Mouse (Mus musculus): ENCODE data around the gene Dhx38.

The Dhx38 gene

DNA sequence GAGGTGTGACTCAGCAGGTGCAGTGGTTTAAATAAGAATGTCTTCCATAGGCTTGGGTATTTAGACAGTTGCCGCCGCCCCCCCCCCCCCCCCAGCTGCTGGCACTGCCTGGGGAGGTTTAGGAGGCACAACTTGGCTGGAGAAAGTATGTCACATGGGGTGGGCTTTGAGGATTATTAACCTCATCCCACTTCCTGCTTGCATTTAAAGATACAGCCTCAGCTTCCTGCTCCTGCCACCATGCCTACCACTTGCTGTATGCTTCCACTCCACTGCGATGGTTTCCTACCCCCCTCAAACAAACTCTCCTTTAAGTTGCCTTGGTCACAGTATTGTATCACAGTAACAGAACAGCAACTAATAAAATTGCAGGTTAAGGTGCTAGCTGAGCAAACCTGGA is 21.6 kb downstream of the Dhx38 start:
- DNase-seq (ENCODE audit: low spot score), result no peak

DNA sequence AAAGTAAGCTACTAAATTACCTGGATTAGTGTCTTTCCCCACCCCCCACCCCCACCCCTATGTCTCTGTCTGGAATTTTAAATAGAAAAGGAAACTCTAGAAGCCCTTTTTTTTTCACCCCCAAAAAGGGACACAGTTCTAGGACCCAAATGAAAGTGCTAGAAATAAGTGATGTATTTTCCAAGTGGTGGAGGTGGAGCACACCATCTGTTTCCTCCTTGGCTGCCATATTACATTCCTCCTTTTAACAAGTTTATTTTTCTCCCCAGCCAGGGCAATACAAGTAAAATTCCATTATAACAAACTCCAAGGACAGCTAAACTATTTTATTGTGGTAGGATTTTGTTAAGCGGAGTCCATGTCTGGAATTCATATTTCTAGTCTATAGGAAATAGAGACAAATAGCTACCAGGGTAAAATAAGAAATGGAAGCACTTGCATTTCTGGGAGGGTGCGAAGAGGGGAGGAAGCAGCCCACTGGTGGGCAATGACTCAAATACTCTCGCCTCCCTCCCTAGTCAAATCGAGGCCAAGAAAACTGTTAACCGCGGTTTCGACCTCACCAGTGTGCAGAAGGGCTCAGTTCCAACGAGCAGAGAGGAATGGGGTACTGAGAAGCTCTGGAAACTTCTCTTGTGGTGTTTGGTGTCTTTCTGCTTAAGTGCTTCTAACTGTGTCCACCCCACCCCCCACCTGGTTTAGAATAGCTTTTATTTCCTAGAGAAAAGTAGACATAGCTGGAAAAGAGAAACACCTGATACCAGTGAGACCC is 22.7 kb downstream of the Dhx38 start:
- DNase-seq (ENCODE audit: low spot score), result no peak

DNA sequence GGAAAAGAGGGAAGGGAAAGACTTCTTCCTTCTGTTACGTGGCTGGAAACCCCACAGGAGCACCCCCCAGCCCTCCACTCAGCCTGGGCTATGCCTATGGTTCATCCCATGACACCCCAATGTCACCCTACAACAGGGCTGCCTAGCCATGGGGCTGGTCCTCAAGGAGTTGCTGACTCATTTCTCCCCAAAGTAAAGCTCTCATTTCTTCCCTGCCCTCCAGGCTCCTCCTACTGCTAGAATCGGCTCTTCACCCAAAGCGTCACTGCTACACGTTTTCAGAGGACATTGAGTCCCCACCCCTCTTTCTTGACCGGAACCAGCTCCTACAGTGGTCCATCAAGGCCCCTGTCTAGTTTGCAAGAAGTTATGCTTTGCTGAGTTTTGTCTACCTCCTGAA is 23.5 kb downstream of the Dhx38 start:
- no peak for DNase-seq (ENCODE audit: low spot score)

DNA sequence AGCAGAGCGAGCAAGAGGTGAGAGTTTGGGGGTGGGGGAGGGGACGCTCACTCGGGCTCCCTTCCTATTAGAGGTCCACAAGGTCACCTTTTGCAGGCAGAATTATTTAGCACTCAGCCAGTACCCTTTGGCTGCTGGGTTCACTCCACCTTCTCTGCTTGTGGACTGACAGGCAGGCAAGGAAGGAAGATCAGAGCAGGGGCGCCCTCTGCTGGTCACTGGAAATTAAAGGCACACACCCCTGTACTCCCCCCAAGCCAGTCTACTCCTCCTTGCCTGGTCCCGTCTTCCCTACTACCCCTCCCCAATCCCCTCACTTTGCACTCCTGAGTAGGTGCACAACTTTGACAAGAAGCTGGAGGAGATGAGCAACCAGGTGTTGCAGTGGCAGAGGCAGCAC is 29.0 kb downstream of the Dhx38 start:
- DNase-seq (ENCODE audit: low spot score), result peak; percentile 62

DNA sequence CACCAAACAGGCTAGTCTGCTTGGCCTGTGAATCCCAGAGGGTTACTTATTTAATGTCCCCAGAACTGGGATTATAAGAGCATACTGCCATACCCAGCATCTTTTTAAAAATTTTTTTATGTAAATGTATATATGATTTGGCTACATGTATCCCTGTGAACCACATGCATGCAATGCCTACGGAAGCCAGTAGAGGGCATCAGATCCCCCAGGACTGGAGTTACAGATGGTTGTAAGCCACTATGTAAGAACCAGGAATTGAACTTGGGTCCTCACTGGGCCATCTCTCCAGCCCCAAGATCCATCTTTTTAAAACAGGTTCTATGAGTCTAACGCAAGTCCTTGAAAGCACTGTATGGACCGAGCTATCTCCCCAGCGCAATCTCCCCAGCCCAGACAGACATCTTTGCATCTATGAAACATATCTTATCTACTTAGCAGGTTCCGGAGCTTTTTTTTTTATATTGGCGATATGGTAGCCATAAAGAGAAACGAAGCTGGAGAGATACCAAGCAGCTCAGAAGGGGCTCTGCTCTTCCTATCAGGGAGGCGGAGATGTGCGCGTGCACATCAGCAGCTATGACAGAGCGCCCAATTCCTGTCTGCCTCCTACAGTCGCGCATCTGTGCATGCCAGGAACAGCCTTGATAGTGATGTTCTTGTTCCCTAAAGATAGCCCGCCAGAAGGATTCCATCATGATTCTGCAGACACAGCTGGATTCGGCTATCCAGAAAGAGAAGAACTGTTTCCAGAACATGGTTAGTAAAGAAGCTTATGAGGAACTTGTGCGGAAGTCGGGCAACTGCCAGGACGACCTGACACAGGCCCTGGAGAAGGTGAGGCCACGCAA is 30.3 kb downstream of the Dhx38 start:
- peak; percentile 60 for DNase-seq (ENCODE audit: low spot score)

DNA sequence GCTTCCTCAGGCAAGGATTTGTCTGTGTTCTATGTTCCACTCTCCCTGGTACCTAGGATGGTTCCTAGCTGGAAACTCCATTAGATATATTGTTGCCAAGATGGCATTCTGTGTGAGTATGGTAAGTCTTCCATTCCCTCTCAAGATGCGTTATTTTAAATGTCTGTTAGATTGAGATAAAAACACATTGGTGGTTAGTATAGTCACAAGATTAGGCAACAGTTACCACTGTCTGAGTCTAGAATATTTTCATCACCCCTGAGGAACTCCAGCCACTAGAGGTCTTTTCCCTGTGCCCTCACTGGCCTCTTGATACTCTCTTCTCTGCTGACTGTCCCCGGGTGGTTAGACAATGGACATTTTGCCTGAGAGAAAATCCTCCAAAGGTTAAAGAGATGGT is 41.7 kb downstream of the Dhx38 start:
- DNase-seq (ENCODE audit: low spot score), result no peak

DNA sequence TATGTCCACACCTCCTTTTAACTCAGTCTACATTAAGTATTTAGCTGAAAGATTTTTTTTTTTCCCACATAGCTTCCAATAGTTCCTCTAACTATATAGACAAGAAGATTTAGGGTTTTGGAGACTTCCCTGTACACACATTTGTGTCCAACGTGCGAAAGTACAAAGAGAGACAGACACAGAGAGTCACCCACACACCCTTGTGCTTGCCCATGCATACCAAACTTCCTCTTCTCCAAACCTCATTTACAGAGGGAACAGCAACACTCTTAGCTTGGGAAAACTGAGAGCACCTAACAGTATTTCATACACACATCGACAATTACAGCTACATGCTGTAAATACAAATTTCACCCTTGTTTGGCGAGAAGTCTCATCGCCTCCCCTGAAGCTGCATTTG is 60.1 kb downstream of the Dhx38 start:
- no peak for DNase-seq (ENCODE audit: low spot score)

DNA sequence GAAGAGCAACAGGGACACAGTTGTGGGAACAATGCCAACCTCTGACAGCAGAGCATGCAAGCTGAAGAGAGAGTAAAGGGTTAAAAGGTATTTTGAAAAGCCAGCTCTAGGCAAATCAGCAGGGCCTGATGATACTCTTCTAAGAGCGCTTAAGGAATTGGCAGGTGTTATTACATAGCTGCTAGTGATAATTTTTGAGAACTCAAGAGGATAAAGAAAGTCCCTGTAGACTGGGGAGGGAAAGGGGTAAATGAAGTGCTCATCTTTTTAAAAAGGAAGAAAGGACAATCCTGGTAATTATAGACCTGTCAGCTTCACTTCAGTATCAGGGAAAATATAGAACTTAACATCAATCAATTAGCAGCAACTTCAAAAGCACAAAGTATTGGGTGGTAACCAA is 62.1 kb downstream of the Dhx38 start:
- DNase-seq (ENCODE audit: low spot score), result no peak

DNA sequence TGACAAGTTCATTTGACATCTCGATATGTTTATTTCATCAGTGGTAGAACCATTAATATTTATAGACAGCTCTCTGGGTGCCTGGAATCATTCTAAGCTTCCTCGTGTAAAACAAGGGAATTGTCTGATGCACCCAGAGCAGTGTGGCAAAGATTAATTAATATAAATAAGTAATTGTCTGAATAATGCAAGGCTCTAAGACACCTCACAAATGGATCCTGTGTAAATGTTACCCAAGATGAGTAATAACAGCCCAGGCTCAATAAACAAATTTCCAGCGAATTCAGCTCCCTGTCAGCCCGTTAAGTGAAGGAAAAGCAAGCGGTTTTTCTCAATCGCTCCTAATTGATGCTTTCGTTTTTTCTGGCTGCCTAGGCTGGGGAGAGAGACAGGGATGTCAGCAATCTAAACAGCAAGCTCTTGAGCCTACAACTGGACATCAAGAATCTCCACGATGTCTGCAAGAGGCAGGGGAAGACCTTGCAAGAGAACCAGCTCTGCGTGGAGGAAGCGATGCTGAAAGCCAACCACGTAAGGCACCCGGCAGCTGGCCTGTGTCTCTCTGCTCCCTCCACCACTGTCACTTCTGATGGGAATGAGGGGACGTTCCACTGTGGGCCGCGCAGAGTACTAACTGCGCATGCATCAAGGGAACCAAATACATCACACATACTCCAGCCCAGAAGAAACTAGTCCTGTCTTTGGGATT is 66.5 kb downstream of the Dhx38 start:
- DNase-seq (ENCODE audit: low spot score), result no peak

Measured in c-Kit-positive CD71-positive TER-119-positive erythroid progenitor cells, embryonic 14.5 days (primary cell).